Mouse (Mus musculus) MN1 (cell line): ENCODE results near the gene Disp1.

Experiments used
- DNase-seq: peaks from one replicate; pipeline ENCODE4 v3.0.0-alpha.2; 2016; ENCODE audit warnings: low spot score

Disp1 gene

DNA sequence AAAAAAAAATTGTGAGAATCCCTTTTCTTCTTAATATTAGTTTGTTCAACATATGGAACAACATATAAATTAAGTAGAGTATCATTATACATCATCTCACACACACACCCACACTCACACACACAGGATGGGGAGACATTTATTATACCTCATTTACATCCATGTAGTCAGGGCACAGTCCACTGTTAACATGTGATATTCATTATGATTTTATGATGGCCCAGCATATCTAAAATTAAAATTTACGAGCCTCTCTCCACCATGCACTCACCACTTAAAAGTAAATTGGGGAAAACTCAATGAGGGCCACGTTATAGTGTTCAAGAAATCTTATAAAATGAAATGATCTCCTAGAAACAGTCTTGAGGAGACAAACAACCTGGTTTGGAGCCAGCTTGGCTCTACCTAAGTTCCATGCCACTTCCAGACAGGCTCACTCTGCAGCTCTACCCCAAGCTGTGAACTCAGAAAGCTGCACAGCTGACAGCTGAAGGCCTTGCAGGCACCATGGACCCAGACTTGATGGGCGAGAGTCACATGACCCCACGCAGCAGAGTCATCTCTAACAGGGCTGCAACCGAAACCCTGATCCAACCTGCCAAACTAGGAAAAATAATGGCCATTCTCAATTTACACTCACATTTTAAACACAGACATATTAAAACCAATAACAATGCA is 57.7 kb downstream of the Disp1 start:
- no peak for DNase-seq

DNA sequence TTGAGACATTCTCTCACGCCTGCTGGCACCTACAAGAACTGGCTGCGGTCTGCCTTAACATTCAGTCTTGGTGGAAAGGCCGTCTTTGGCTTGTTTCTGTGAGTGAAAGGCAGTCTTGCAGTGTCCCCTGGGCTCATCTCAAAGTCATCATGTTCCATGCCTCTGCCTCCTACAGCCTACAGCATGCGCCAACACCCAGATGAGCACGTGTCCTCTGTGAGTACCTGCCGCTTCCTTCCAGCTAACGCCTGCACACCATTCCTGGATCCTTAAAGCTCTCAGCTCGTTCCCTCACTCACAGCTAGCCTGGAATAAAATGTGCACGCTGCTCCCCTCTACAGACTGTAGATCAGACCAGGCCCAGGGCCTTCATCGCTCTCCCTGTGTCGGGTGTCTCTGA is 60.3 kb downstream of the Disp1 start:
- DNase-seq, result no peak

DNA sequence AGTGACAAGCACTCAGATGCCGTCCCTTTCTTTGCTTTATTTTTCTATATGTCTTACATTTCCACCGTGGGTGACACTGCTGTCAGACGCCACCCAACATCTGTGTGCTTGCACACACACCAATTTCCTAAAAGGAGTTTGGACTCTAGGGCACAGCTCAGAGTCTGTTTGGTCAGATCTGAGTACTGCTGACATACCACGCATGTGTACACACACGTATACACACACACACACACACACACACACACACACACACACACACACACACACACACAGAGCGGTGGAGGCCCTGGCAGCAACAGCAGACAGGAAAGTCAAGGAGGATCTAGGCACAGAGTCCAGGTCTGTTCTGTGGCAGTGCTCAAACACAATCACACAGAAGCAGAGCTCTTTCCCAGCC is 61.1 kb downstream of the Disp1 start:
- no peak for DNase-seq

DNA sequence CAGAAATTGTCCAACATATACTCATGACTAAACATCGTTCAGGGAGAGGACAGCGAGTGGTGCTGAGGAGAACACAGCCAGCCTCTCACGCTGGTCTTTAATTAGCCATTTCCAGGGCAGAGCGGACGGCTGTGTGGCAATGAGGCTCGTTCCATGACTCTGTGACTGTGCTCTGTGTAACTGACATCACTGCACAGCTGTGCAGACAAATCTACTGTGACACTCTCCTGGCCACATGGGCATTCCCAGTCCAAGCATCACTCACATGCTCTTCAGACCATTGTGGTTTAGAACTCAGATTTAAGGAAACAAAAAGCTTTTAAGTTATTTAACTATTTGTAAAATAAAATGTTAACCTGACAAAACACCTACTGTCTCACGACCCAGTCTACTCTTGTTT is 62.1 kb downstream of the Disp1 start:
- no peak for DNase-seq

DNA sequence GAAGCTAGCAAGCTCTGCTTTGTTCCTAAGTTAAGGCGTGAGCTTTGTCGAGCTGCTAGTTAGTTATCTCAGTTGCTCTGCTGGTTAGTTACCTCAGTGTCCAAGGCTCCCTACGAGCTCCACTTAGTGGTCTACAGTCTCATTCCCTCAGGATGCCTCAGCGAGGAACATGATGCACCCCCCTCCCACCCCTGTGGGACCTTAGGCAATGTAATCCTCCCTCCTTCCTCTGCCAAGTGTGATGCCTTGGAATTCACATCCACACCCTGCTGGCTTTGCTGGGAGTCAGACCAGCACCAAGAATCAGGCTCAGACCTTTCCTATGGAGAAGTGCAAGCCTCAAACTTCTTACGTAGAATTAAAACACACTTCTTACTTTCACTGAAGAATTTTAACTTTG is 65.7 kb downstream of the Disp1 start:
- no peak for DNase-seq

DNA sequence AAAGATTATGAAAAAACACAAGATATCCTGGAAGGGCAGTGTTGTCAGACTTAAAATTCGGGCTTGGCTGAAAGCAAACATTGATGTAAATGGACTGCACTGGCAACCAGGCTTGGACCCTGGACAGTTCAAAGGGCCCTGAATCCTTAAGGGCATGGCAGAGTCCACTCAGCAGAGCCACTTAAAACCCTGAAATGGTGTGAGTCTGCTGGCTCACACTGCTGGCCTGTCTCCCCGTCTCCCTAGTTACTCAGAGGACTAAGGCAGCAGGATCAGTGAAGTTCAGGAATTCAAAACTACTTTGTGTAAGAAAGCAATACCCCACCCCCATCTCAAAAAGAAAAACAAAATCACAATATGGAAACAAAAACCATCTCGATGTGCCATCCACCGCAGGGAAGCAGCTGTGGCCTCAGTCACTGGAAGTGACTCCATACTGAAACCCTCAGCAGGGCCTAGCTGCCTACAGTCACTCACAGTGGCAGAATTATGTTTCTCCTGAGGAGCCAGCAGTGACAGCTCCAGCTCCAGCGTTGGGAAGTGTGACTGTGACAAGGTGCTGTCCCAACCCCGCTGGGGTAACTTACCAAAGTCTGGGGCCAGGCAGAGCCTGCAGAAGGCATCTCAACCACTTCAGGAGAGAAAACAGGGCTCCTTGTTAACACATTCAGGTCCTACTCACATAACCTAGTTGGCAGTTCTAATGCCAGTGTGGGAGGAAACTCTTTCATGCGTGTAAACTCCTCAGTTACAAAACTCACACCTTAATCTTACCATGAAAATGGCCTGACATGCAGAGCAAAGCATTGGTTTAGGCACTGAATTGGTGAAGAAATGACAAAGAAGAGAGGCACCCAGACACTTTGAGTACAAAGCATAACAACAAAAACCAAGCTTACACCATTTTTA is 66.8 kb downstream of the Disp1 start:
- DNase-seq, result no peak

DNA sequence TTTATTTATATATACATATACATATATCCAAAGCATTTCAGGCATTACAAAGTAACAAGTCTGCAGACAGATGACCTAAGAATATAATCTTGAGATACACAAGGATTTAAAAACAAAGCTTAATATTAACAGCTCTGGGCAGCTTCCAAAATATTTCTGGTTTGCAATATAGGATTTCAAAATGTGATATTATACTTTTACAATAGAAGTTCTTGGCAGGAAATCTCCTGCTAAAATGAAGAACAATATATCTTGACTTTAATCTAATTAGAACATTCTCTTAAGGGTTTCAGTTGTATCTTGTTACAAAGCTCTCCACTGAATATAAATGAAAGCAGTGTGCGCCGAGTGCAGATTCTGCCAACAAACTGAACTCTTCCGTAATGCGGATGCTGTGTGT is 68.0 kb downstream of the Disp1 start:
- no peak for DNase-seq

DNA sequence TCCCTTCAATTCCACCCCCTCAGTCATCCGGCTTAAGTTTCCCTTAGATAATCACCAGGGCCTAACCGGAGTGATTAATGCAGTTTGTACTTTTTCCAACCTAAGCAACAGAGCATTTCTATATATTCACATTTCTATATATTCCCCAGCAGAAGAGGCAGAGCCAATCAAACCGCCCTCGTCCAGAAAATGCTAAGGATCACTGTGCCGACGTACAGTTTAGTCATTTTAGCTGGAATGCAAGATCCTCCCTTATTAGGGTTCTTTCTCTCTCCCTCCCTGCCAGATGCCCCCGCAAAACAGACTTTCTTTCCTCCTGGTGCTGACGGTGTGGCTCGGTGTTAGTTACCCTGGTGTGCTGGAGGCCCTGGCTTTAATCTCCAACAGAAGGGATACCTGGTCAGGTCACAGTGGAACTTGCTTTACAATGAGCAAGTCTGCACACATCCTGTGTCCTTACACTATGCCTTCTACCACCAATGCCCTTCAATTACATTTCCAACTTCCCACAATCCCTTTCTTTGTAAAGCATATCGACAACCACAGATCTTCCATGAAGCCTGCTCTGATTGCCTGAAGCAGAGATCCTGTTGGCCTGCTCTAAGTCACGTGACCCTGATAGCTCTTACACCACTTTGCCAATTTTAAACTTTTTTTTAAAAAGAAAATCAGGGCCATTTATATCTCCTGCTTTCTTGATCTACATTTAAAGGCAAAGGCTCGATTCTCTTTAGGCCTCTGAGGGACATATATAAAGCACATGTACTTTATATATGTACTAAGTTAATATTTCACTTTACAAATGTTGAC is 69.6 kb downstream of the Disp1 start:
- no peak for DNase-seq

DNA sequence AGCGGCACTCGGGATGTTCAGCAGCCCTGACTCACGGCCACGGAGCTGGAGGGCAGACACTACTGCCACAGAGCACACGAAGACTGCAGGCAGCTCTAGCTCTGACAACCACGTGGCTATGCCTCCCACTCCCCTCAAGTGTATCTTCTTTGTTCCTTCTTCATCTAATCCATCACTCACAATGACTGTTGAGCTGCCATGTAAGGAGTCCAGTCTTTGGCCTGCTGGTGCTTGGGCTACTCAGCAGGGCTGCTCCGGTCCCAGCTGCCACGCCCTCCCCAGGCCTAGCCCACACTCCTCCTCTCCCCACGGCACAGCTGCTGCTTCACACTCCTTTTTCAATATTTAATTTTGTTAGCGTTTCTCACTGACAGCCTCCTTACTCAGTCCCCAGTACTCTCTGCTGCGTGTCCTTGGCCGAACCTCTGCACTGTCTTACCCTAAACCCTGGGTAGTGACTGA is 70.9 kb downstream of the Disp1 start:
- DNase-seq, result peak; percentile 45

DNA sequence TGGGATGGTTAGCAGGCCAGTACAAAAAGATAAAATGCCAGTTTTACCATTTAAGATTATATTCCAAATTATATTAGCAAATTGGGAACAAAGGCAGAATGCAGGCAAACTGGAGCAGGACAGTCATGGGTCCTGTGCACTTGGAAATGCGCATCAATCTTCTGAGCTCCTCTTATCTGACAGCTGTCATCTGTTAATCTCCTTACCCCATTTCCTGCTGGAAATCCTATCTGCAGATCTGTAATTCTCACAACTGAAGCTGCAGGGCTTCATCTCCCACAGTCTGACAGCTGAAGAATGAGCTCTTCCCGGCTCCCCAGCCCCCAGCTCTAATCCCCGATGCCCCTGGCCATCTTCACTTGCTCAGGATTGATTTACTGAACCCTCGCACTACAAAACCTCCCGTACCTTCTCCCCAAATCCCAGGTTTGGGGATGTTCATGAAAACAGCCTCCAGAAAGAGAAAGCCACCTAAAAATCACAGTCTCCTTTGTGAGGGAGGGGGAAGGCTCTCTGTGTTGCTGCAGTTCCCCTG is 71.7 kb downstream of the Disp1 start:
- peak; percentile 29 for DNase-seq

DNA sequence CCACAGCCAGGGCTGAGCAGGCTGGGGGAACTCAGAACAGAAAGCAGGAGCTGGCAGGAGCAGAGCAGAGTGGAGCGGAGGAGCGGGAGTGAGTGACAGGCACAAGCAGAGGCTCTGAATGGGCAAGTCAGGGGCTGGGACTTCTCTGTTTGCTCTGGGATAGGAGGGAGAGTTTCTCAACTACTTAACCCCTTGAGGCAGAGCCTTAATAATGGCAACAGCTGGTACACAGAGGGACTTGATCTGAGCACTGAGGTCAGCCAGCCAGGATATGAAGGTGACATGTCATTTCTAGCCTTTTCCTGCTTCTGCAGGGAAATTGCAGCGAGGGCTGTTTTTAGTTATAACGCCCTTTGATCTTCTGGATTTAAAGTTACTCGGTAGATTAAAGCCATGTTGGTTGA is 73.9 kb downstream of the Disp1 start:
- no peak for DNase-seq

DNA sequence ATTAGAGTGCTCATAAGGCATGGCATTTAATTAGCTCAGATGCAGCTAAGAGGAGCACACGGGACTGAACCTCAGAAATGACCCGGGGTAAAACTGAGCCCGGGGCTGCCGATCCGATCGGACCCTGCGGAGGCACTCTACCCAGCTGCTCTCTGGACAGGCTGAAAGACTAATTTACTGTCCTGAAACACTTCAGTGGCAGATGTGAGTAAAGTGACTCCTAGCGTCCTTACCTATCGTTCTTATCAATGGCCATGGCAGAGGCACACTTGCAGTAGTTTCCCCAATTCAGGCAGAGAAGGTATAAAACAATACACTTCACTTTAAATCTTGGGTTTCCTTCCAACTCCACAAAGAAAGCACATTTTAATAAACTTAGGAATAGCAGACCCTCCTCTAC is 74.5 kb downstream of the Disp1 start:
- no peak for DNase-seq

DNA sequence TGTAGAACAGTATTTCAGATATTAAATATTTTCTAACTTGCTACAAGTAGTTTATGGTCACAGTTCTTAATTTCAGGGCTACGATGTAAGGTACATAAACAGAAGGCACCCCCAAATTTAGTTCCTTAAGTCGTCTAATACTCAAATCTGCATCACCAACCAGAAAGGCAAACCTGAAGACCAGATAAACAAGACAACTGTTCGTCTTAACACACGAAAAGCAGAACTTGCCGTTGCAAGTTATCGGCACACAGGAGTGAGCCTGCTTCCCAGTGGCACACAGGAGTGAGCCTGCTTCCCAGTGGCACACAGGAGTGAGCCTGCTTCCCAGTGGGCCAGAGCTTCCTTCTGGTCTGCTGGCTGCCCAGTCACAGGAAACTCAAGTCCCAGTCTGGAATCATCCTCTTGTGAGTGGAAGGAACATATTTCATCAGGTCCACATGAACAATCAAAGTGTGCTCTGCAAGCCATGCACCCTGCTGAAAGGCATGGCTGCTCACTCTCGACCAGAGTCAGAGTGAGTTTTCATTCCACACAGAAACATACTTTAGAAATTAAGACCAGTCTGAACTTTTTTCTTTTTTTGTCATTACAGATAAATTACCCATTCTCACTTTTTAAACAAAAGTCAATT is 75.1 kb downstream of the Disp1 start:
- DNase-seq, result no peak

DNA sequence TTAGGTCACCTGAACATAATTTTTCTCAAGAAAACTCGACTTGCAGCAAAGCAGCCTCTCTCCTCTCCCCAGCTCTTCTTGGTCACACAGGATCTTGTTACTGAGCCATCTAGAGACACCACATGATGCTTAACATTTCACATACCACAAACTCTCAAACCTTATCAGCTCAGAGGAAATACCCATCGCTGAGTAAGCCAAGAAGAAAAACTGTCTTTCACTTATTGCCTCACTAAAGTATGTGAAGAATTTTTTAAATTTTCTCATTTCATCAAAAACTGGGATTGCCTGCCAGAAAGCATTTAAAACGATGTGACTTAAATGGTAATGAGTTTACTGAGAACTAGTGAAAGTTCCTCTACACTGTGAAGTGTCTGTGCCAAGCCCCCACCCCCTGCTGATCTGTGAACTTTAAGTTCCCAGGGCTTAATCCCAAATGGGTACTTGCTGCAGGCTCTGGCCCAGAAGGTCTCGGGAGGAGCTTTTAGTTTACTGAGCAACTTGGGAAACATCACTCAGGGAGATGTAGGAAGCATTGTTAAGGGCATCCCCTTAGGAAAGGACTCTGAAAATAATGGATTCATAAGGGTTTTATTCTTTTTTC is 76.6 kb downstream of the Disp1 start:
- DNase-seq, result no peak

DNA sequence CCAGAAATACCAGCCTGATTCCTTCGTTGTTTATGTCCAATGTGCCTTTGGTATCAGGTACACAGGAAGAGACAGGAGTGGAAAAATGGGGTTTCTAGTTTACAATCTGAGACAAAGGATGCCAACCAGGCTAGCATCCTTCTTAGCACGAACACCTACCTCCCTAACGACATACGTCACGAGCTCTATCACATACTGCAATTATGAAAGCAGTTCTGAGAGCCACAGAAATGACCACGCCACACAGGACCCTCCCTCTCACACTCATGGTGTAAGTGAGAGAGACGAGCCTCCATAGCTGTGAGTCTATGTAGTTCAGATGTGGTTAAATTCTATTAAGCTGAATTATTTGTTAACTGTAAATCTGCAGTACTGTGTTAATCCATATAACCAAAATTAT is 78.1 kb downstream of the Disp1 start:
- no peak for DNase-seq

DNA sequence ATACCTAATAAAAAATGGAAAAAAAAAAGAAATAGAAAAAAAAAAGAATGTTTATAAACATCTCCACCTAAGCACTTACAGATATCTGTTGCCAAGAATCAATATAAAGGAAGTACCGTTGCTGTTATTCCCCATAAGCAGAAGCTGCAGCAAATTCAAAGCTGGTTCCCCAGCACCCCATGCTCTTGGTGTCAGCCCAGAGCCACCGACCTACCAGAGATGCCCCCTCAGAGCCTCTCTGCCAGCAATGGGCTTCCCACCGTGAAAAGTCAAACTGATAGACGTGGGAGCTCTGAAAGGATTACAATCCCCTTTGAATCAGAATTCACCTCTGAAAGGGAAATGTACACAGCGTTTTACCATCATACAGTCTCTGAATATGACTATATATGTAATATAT is 78.8 kb downstream of the Disp1 start:
- no peak for DNase-seq

DNA sequence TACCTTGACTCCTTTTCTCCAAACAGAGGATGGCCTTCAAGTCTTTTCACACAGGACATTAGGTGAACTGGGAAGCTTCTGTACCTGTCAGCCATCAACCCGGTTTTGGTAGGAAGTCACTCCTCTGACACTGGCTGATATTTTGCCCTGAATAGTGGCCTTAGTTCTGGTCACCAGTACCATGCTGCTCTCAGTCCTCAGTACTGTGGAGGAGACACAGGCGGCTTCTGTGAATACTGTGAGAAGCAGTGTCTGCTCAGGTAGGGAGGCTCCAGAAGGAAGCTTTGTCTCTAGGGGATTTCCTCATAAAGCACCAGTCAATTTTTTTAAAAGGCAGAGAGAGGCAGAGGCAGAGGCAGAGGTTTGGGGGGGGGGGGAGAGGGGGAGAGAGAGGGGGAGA is 80.0 kb downstream of the Disp1 start:
- no peak for DNase-seq

DNA sequence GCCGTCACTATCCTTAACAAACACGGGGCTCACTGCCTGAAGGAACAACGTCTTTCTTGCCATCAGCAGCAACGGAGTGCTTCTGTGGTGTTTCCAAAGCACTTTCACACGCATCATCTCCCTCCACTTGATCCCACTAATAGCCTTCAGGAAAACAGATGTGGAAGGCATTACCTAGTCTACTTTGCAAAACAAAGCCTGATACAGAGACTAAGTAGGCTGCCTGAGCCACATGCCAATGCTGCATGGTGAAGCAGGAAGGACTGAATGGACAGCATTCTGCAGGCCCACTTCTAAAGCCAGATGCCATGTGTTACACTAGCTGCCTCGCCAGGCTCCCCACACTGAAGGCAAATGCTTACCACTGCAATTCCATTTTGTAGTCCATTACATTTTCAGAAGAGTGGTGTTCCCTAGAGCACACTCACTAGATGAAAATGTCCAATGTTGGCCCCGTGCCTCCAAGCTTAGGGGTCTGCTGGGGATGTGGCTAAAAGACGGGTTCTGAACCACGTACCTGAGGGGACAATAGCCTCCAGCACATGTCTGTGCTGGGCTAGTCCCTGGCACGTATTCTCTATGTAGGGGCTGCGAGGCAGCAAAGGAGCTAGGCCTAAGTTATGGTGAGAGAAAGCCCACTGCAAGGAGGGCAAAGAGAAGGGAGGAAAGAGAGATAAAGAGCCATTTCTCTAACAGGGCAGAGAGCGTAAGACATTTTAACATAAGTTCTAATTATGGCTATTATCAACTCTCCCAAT is 80.6 kb downstream of the Disp1 start:
- DNase-seq, result no peak

DNA sequence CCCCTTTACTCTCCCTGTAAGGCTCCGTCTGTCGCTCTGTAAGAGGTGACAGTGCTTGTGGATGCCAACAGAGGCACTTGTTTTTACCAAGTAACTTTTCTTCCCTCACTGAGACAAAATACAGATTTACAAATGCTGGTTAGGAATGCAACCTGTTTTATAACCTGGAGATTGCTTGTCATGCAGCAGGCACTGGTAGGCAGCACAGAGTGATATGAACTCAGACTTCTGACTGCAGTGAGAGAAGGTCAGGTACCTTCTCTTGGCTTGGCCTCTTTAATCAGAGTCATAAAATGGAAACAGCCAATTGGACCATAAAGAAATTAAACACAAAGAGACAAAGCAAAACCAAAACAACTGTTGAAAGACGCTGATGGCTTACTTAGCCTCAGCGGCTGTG is 83.2 kb downstream of the Disp1 start:
- no peak for DNase-seq

DNA sequence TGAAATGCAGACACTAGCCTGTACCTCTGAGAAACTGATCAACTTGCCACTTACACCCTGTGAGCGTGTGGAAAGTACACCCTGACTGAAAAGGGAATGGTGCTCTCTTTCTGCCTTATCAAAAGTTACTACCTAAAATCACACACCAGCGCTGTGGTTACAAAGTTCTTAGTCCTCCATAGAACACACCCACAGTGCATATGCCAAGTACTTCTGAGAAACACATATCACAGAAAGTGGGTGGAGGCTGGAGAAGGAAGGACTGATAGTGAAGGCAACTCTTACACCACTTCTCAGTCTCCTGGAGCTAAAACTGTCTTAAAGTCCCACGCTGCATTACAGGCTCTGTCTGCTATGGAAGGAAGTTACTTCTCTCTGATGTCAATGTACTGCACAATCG is 86.9 kb downstream of the Disp1 start:
- DNase-seq, result no peak

DNA sequence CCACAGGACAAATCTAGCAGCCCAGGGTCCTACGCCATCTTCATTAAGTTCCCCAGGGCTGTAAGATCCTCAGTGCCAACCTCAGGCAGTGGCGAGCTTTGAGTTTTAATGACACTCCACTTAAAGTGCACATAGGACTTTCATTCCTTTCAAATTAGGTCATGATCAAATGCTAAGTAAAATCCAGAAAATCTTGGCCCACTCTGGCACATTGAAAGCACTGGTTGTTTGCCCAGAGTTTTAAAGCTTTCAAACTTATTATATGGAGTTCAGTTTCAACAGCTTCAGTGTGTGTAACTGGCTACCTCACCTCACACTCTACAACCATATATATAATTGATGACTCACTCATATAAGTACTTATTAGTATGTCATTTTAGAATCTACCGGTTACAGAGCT is 87.9 kb downstream of the Disp1 start:
- no peak for DNase-seq
